Mouse (Mus musculus): Measurements from ENCODE around the gene Tmed1. TPM values are rescaled to one million over a fixed set of nuclear protein-coding genes. Genes with fewer than 3 reads are reported as not detected.

Tmed1 gene
- polyA plus RNA-seq (2015; fragmentation: Nextera tagmentation; extraction: Ambion mirVana) = 40.7 and 41.0 TPM in 2 replicates

GRCm38 (mm10) chr9:21509772-21510688, at the start of gene Tmed1:
Tmed1 (minus strand) TSS chr9:21510252.
- H3K4me1 ChIP-seq (replicated peaks; ENCODE audit: control insufficient read depth, insufficient read depth) = 0 out of 2 replicates have a peak, but pooled peaks cover 3% of the 10 kb centered on the region
- peaks cover 15% of the 10 kb centered on the region; the same call in 1 of the 2 replicates for H3K36me3 ChIP-seq (ENCODE audit: control insufficient read depth, insufficient read depth, low read length)
- peak within 1 kb of the TSS; percentile 60 for H3K4me2 ChIP-seq (replicated peaks; ENCODE audit: low read depth)
- TF ChIP-seq EP300 (optimal IDR thresholded peaks at IDR 0.05) (peak; percentile 97), CTCF (IDR thresholded peaks at IDR 0.05; ENCODE audit: low read depth) (no peak)
- peak within 1 kb of the TSS; percentile 38 for H3K9ac ChIP-seq (ENCODE audit: low read length)
- no peaks in the 10 kb centered on the region for H3K27me3 ChIP-seq (ENCODE audit: control insufficient read depth, insufficient read depth, low read length)
- H3K27ac ChIP-seq (replicated peaks) = peak within 1 kb of the TSS; percentile 91
- WGBS = under 1% methylated on average over 44 of the region's 44 CpGs
- DNase-seq (ENCODE audit: low spot score) (peak; percentile 91), ATAC-seq (ENCODE audit: low FRiP score, low TSS enrichment) (peak; percentile 95)
- H3K4me3 ChIP-seq (ENCODE audit: low read depth, low read length) = peak within 1 kb of the TSS; percentile 67
- no peaks in the 10 kb centered on the region for H3K9me3 ChIP-seq (ENCODE audit: control insufficient read depth, low read length)

GRCm38 (mm10) chr9:21559151-21559550, 49.1 kb upstream of the Tmed1 start:
- 96% methylated on average over 3 of the region's 3 CpGs for WGBS
- no peak overlapping the region for H3K9ac ChIP-seq (ENCODE audit: low read length)
- H3K27me3 ChIP-seq (ENCODE audit: control insufficient read depth, insufficient read depth, low read length) = no peaks in the 10 kb centered on the region
- no peak overlapping the region for H3K4me3 ChIP-seq (ENCODE audit: low read depth, low read length)
- H3K36me3 ChIP-seq (ENCODE audit: control insufficient read depth, insufficient read depth, low read length) = peaks cover 4% of the 10 kb centered on the region; the same call in 1 of the 2 replicates
- no peak for DNase-seq (ENCODE audit: low spot score)
- no peak for TF ChIP-seq CTCF (IDR thresholded peaks at IDR 0.05; ENCODE audit: low read depth)
- no peak for TF ChIP-seq EP300 (optimal IDR thresholded peaks at IDR 0.05)
- no peak for ATAC-seq (ENCODE audit: low FRiP score, low TSS enrichment)
- H3K27ac ChIP-seq (replicated peaks) = no peak overlapping the region
- H3K9me3 ChIP-seq (ENCODE audit: control insufficient read depth, low read length) = no peaks in the 10 kb centered on the region
- no peak overlapping the region for H3K4me2 ChIP-seq (replicated peaks; ENCODE audit: low read depth)
- H3K4me1 ChIP-seq (replicated peaks; ENCODE audit: control insufficient read depth, insufficient read depth) = no peaks in the 10 kb centered on the region

DNA sequence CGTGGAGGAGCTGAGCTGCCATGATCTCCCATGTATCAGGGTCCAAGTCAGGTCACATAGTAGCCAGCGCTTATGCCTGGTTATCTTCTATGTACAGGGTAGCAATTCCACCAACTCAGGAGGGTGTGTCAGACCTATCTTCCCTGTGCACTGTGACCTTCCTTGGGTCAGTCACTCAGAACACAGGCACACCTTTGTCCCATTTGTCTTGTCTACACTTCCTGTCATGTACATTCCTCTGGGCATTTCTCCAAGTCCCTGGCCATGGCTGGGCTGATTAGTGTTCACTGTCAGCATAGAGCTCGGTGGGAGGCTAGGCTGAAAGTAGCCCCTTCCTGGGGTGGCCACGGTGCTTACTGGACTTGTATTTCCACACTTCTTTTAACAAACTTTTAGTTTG, 48.3 kb upstream of the Tmed1 start:
- Histone ChIP-seq H3K4me2 (replicated peaks; ENCODE audit: low read depth) (no peak overlapping the region), H3K4me3 (ENCODE audit: low read depth, low read length) (no peak overlapping the region), H3K27ac (replicated peaks) (no peak overlapping the region), H3K9ac (ENCODE audit: low read length) (no peak overlapping the region), H3K4me1 (replicated peaks; ENCODE audit: control insufficient read depth, insufficient read depth) (no peaks in the 10 kb centered on the region), H3K27me3 (ENCODE audit: control insufficient read depth, insufficient read depth, low read length) (no peaks in the 10 kb centered on the region), H3K36me3 (ENCODE audit: control insufficient read depth, insufficient read depth, low read length) (peaks cover 4% of the 10 kb centered on the region; the same call in 1 of the 2 replicates), H3K9me3 (ENCODE audit: control insufficient read depth, low read length) (no peaks in the 10 kb centered on the region)
- DNase-seq (ENCODE audit: low spot score) (no peak), ATAC-seq (ENCODE audit: low FRiP score, low TSS enrichment) (0 out of 2 replicates have a peak, but pooled peaks have one; percentile 51)
- WGBS = 62% methylated on average over 4 of the region's 4 CpGs
- TF ChIP-seq CTCF (IDR thresholded peaks at IDR 0.05; ENCODE audit: low read depth) = no peak
- no peak for TF ChIP-seq EP300 (optimal IDR thresholded peaks at IDR 0.05)

DNA sequence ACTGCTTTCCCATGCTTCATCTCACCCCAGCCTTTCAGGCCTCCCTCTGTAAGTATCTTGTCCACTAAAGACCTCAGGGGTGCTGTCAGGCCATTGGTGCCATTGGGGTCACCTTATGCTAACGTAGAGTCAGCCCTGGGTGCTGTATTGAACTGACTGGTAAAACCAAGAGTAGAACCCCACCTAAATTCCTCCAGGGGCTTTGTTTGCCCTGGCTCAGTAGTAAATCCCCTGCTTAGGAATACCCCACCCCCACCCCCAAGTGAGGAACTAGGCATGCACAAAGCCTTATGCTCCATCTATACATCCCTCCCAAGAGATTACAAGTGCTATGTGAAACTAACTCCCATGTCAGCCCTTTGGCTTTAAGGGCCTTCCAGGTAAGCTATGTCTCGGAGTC, 47.5 kb upstream of the Tmed1 start:
- no peak for ATAC-seq (ENCODE audit: low FRiP score, low TSS enrichment)
- peaks cover 4% of the 10 kb centered on the region; the same call in 1 of the 2 replicates for H3K36me3 ChIP-seq (ENCODE audit: control insufficient read depth, insufficient read depth, low read length)
- no peak overlapping the region for H3K4me2 ChIP-seq (replicated peaks; ENCODE audit: low read depth)
- H3K27ac ChIP-seq (replicated peaks) = no peak overlapping the region
- H3K27me3 ChIP-seq (ENCODE audit: control insufficient read depth, insufficient read depth, low read length) = no peaks in the 10 kb centered on the region
- TF ChIP-seq CTCF (IDR thresholded peaks at IDR 0.05; ENCODE audit: low read depth) (no peak), EP300 (optimal IDR thresholded peaks at IDR 0.05) (no peak)
- no peaks in the 10 kb centered on the region for H3K4me1 ChIP-seq (replicated peaks; ENCODE audit: control insufficient read depth, insufficient read depth)
- H3K9me3 ChIP-seq (ENCODE audit: control insufficient read depth, low read length) = no peaks in the 10 kb centered on the region
- 76% methylated on average over 2 of the region's 2 CpGs for WGBS
- H3K4me3 ChIP-seq (ENCODE audit: low read depth, low read length) = no peak overlapping the region
- no peak overlapping the region for H3K9ac ChIP-seq (ENCODE audit: low read length)
- DNase-seq (ENCODE audit: low spot score) = no peak

DNA sequence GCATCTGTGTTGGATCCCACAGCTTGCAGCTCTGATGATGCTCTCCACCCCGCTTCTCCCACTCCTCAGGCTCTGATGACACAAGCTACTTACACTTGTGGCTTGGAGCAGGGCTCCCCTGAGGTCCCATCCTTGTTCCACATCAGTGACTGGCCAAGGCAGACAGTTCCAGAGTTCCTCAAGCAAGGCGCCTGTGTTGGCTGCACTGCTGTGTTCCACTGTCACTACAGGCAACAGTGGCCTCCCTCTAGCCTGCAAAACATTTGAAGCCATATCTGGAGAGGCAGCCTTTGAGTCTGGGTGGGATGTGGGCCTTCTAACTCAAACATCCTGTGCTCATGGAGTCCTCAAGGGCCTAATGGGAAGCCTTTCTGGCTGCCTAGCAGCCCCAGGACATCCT, 46.9 kb upstream of the Tmed1 start:
- no peak for ATAC-seq (ENCODE audit: low FRiP score, low TSS enrichment)
- H3K9ac ChIP-seq (ENCODE audit: low read length) = peak overlapping the region; percentile 13; the same call in 1 of the 2 replicates
- H3K4me2 ChIP-seq (replicated peaks; ENCODE audit: low read depth) = no peak overlapping the region
- H3K4me3 ChIP-seq (ENCODE audit: low read depth, low read length) = no peak overlapping the region
- WGBS = 71% methylated on average over 2 of the region's 2 CpGs
- no peaks in the 10 kb centered on the region for H3K36me3 ChIP-seq (ENCODE audit: control insufficient read depth, insufficient read depth, low read length)
- no peaks in the 10 kb centered on the region for H3K27me3 ChIP-seq (ENCODE audit: control insufficient read depth, insufficient read depth, low read length)
- H3K27ac ChIP-seq (replicated peaks) = no peak overlapping the region
- TF ChIP-seq CTCF (IDR thresholded peaks at IDR 0.05; ENCODE audit: low read depth) (no peak), EP300 (optimal IDR thresholded peaks at IDR 0.05) (no peak)
- no peaks in the 10 kb centered on the region for H3K4me1 ChIP-seq (replicated peaks; ENCODE audit: control insufficient read depth, insufficient read depth)
- no peak for DNase-seq (ENCODE audit: low spot score)
- H3K9me3 ChIP-seq (ENCODE audit: control insufficient read depth, low read length) = no peaks in the 10 kb centered on the region
